Mouse (Mus musculus): ENCODE results near the gene Ptprz1. TPM values are rescaled to one million over a fixed set of nuclear protein-coding genes. Genes with fewer than 3 reads are reported as not detected.

The Ptprz1 gene
- polyA plus RNA-seq (2016; fragmentation: Nextera tagmentation; extraction: Ambion mirVana): 0.07 and 0.12 TPM in 2 replicates

- H3K4me2 ChIP-seq: peak within 1 kb of the TSS; percentile 72
- H3K4me3 ChIP-seq: peak within 1 kb of the TSS; percentile 49
- no peak within 1 kb of the TSS for H3K27ac ChIP-seq
- 0 out of 2 replicates have a peak, but pooled peaks cover 4% of the 10 kb centered on the region for H3K4me1 ChIP-seq
- WGBS (ENCODE audit: insufficient replicate concordance): 2% methylated on average over 33 of the region's 44 CpGs
- no peaks in the 10 kb centered on the region for H3K36me3 ChIP-seq
- H3K27me3 ChIP-seq (replicated peaks): peaks cover 31% of the 10 kb centered on the region
- no peak within 1 kb of the TSS for H3K9ac ChIP-seq
- ATAC-seq: peak; percentile 47; the same call in 1 of the 2 replicates
- H3K9me3 ChIP-seq (replicated peaks): no peaks in the 10 kb centered on the region
These were observed at the start of gene Ptprz1 for GRCm38 (mm10) chr6:22874781-22875613. Gene Ptprz1 (plus strand): TSS chr6:22875502.

GRCm38 (mm10) chr6:22833637-22834036 is 41.7 kb upstream of the Ptprz1 start:
- H3K9ac ChIP-seq: no peak overlapping the region
- ATAC-seq: no peak
- WGBS (ENCODE audit: insufficient replicate concordance): 51% methylated on average over 7 of the region's 7 CpGs
- H3K27me3 ChIP-seq (replicated peaks): no peaks in the 10 kb centered on the region
- no peak overlapping the region for H3K27ac ChIP-seq
- no peaks in the 10 kb centered on the region for H3K4me1 ChIP-seq
- H3K36me3 ChIP-seq: no peaks in the 10 kb centered on the region
- no peak overlapping the region for H3K4me2 ChIP-seq
- no peaks in the 10 kb centered on the region for H3K9me3 ChIP-seq (replicated peaks)
- H3K4me3 ChIP-seq: no peak overlapping the region

GRCm38 (mm10) chr6:22834100-22834970 is 41.0 kb upstream of the Ptprz1 start:
- no peaks in the 10 kb centered on the region for H3K36me3 ChIP-seq
- no peak overlapping the region for H3K4me3 ChIP-seq
- no peak overlapping the region for H3K27ac ChIP-seq
- no peak overlapping the region for H3K9ac ChIP-seq
- no peak overlapping the region for H3K4me2 ChIP-seq
- 65% methylated on average over 19 of the region's 19 CpGs for WGBS (ENCODE audit: insufficient replicate concordance)
- H3K9me3 ChIP-seq (replicated peaks): no peaks in the 10 kb centered on the region
- H3K4me1 ChIP-seq: no peaks in the 10 kb centered on the region
- no peaks in the 10 kb centered on the region for H3K27me3 ChIP-seq (replicated peaks)
- no peak for ATAC-seq

GRCm38 (mm10) chr6:22875614-22876541 is 576 bp downstream of the Ptprz1 start:
- Histone ChIP-seq H3K4me3 (peak overlapping the region; percentile 49), H3K4me1 (0 out of 2 replicates have a peak, but pooled peaks cover 4% of the 10 kb centered on the region), H3K36me3 (no peaks in the 10 kb centered on the region), H3K27ac (no peak overlapping the region), H3K9me3 (replicated peaks) (no peaks in the 10 kb centered on the region), H3K9ac (no peak overlapping the region), H3K4me2 (peak overlapping the region; percentile 72), H3K27me3 (replicated peaks) (peaks cover 31% of the 10 kb centered on the region)
- WGBS (ENCODE audit: insufficient replicate concordance): 4% methylated on average over 45 of the region's 45 CpGs
- peak; percentile 32; the same call in 1 of the 2 replicates for ATAC-seq

- Histone ChIP-seq H3K9me3 (replicated peaks) (no peaks in the 10 kb centered on the region), H3K4me2 (no peak overlapping the region), H3K36me3 (no peaks in the 10 kb centered on the region), H3K27me3 (replicated peaks) (no peaks in the 10 kb centered on the region), H3K9ac (no peak overlapping the region), H3K4me1 (no peaks in the 10 kb centered on the region), H3K27ac (no peak overlapping the region), H3K4me3 (no peak overlapping the region)
- no peak for ATAC-seq
- WGBS (ENCODE audit: insufficient replicate concordance): 77% methylated on average over 6 of the region's 6 CpGs
These were observed 12.7 kb downstream of the Ptprz1 start for GRCm38 (mm10) chr6:22887978-22888377.

GRCm38 (mm10) chr6:22889333-22889732 is 14.0 kb downstream of the Ptprz1 start:
- Histone ChIP-seq H3K36me3 (no peaks in the 10 kb centered on the region), H3K9ac (no peak overlapping the region), H3K27ac (no peak overlapping the region), H3K4me3 (no peak overlapping the region), H3K27me3 (replicated peaks) (no peaks in the 10 kb centered on the region), H3K4me1 (no peaks in the 10 kb centered on the region), H3K4me2 (no peak overlapping the region), H3K9me3 (replicated peaks) (no peaks in the 10 kb centered on the region)
- WGBS (ENCODE audit: insufficient replicate concordance): 75% methylated on average over 8 of the region's 8 CpGs
- no peak for ATAC-seq

- Histone ChIP-seq H3K4me2 (no peak overlapping the region), H3K9ac (no peak overlapping the region)
- no peak for ATAC-seq
These were observed 26.7 kb downstream of the Ptprz1 start for GRCm38 (mm10) chr6:22901983-22902382.

GRCm38 (mm10) chr6:22908510-22909256 is 33.4 kb downstream of the Ptprz1 start:
- H3K4me1 ChIP-seq: no peaks in the 10 kb centered on the region
- no peak overlapping the region for H3K27ac ChIP-seq
- H3K4me2 ChIP-seq: no peak overlapping the region
- 62% methylated on average over 6 of the region's 6 CpGs for WGBS (ENCODE audit: insufficient replicate concordance)
- H3K36me3 ChIP-seq: no peaks in the 10 kb centered on the region
- no peak overlapping the region for H3K4me3 ChIP-seq
- no peak overlapping the region for H3K9ac ChIP-seq
- H3K27me3 ChIP-seq (replicated peaks): no peaks in the 10 kb centered on the region
- ATAC-seq: no peak
- no peaks in the 10 kb centered on the region for H3K9me3 ChIP-seq (replicated peaks)

More at GRCm38 (mm10) chr6:22901983-22902382, 26.7 kb downstream of the Ptprz1 start:
- WGBS (ENCODE audit: insufficient replicate concordance): 56% methylated on average over 3 of the region's 3 CpGs
- H3K4me3 ChIP-seq: no peak overlapping the region
- no peaks in the 10 kb centered on the region for H3K36me3 ChIP-seq
- H3K27ac ChIP-seq: no peak overlapping the region
- H3K27me3 ChIP-seq (replicated peaks): no peaks in the 10 kb centered on the region
- no peaks in the 10 kb centered on the region for H3K4me1 ChIP-seq
- H3K9me3 ChIP-seq (replicated peaks): no peaks in the 10 kb centered on the region

- no peak overlapping the region for H3K27ac ChIP-seq
- H3K4me1 ChIP-seq: no peaks in the 10 kb centered on the region
- 54% methylated on average over 6 of the region's 6 CpGs for WGBS (ENCODE audit: insufficient replicate concordance)
- no peak overlapping the region for H3K4me2 ChIP-seq
- H3K36me3 ChIP-seq: no peaks in the 10 kb centered on the region
- no peak overlapping the region for H3K9ac ChIP-seq
- H3K27me3 ChIP-seq (replicated peaks): no peaks in the 10 kb centered on the region
- no peak for ATAC-seq
- H3K9me3 ChIP-seq (replicated peaks): no peaks in the 10 kb centered on the region
- no peak overlapping the region for H3K4me3 ChIP-seq
These were observed 34.1 kb downstream of the Ptprz1 start for GRCm38 (mm10) chr6:22909257-22909907.

- 49% methylated on average over 4 of the region's 4 CpGs for WGBS (ENCODE audit: insufficient replicate concordance)
- no peak overlapping the region for H3K4me3 ChIP-seq
- no peak for ATAC-seq
- no peak overlapping the region for H3K9ac ChIP-seq
- no peaks in the 10 kb centered on the region for H3K36me3 ChIP-seq
- H3K4me2 ChIP-seq: no peak overlapping the region
- H3K27me3 ChIP-seq (replicated peaks): no peaks in the 10 kb centered on the region
- H3K27ac ChIP-seq: no peak overlapping the region
- H3K9me3 ChIP-seq (replicated peaks): no peaks in the 10 kb centered on the region
- H3K4me1 ChIP-seq: no peaks in the 10 kb centered on the region
These were observed 34.6 kb downstream of the Ptprz1 start for GRCm38 (mm10) chr6:22909908-22910260.
